Mouse (Mus musculus) kidney, embryonic 14.5 days (tissue): ENCODE measurements around the gene Il4ra. TPM values are rescaled to one million over a fixed set of nuclear protein-coding genes. Genes with fewer than 3 reads are reported as not detected.

ENCODE experiments used
- ATAC-seq: fragments of 200-750 bp; cut with Nextera tagmentation; 2 replicates; pipeline ENCODE4 v1.8.0; 2017; ENCODE audit warnings: moderate number of reproducible peaks, mild to moderate bottlenecking, moderate TSS enrichment, moderate library complexity; ENCODE audit not compliant: low FRiP score, low TSS enrichment
- H3K27ac ChIP-seq: fragments of 300-500 bp; sonication (generic); 2 replicates; pipeline ENCODE4 v1.5.1; 2014; ENCODE audit warnings: low read depth, mild to moderate bottlenecking, low read length, moderate library complexity, mixed read lengths
- H3K27me3 ChIP-seq: fragments of 300-500 bp; sonication (generic); 2 replicates; pipeline ENCODE4 v1.6.1; 2014; ENCODE audit warnings: mild to moderate bottlenecking, low read length; ENCODE audit not compliant: control insufficient read depth, insufficient read depth
- H3K36me3 ChIP-seq: fragments of 300-500 bp; sonication (generic); 2 replicates; pipeline ENCODE4 v1.6.1; 2014; ENCODE audit warnings: low read length, mixed read lengths; ENCODE audit not compliant: control insufficient read depth, insufficient read depth
- H3K4me1 ChIP-seq: fragments of 300-500 bp; sonication (generic); 2 replicates; pipeline ENCODE4 v1.6.1; 2014; ENCODE audit warnings: low read length, mixed read lengths; ENCODE audit not compliant: control insufficient read depth, insufficient read depth
- H3K4me2 ChIP-seq: fragments of 300-500 bp; sonication (generic); replicated peaks from 2 replicates; pipeline ENCODE4 v1.6.1; 2014; ENCODE audit warnings: low read depth, mild to moderate bottlenecking, low read length
- H3K4me3 ChIP-seq: fragments of 300-500 bp; sonication (generic); 2 replicates; pipeline ENCODE4 v1.5.1; 2014; ENCODE audit warnings: mild to moderate bottlenecking, low read length
- H3K9ac ChIP-seq: fragments of 300-500 bp; sonication (generic); 2 replicates; pipeline ENCODE4 v1.6.1; 2014; ENCODE audit warnings: low read depth, mild to moderate bottlenecking, low read length, moderate library complexity
- H3K9me3 ChIP-seq: fragments of 300-500 bp; sonication (generic); 2 replicates; pipeline ENCODE4 v1.6.1; 2016; ENCODE audit warnings: low read length; ENCODE audit not compliant: control insufficient read depth
- WGBS: fragments of 180-500 bp; shearing (Covaris S2); extraction: QIAGEN DNeasy Blood & Tissue Kit; methylation state at CpG from one replicate; pipeline ENCODE4 v1.1.7; 2014; 5-methylcytosine and 5-hydroxymethylcytosine counted together
- polyA plus RNA-seq: library from polyadenylated mRNA; unstranded; fragments of >200 nt; fragmentation: Nextera tagmentation; extraction: Ambion mirVana; gene quantifications from 2 replicates; pipeline ENCODE4 v1.2.1, GENCODE M21; 2014

The Il4ra gene
- polyA plus RNA-seq, 1 experiment from 2014 or later: 5.9 TPM

- WGBS: 93% methylated on average over 9 of the region's 9 CpGs
- Histone ChIP-seq H3K4me3 (no peak overlapping the region), H3K27ac (no peak overlapping the region), H3K4me1 (no peaks in the 10 kb centered on the region), H3K27me3 (no peaks in the 10 kb centered on the region), H3K36me3 (no peaks in the 10 kb centered on the region), H3K4me2 (no peak overlapping the region), H3K9ac (no peak overlapping the region), H3K9me3 (no peaks in the 10 kb centered on the region)
- no peak for ATAC-seq
Measured at GRCm38 (mm10) chr7:125597083-125597482, 45.2 kb downstream of the Il4ra start.

GRCm38 (mm10) chr7:125597516-125598347 is 45.8 kb downstream of the Il4ra start:
- 88% methylated on average over 11 of the region's 11 CpGs for WGBS
- no peak for ATAC-seq

DNA sequence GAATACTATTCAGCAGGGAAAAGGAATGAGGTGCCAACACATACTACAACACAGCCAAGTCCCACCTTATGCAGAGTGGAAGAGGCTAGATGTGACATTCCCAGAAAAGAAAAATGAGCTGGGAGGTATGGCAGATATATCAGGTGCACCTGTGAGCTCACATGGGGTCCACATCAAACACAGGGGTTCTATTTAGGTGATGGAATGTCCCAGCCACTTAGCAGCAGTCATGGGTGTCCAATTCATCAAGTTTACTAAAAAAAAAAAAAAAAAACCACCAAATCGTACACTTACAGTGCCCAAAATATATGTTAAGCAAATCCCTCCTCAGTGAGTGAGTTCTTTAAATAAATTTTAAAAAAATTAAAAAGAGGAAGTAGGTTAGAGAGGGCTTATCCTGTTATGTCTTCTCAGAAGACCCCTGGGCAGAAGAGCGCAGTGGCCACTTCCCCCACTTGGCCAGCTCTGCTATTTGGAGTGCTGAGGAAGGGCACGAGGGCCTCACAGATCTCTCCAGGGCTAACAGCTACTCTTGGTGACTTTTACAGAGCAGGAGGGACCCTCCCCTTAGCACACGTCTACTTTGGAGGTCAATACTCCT is 47.6 kb downstream of the Il4ra start:
- no peaks in the 10 kb centered on the region for H3K27me3 ChIP-seq
- ATAC-seq: no peak
- H3K36me3 ChIP-seq: no peaks in the 10 kb centered on the region
- no peak overlapping the region for H3K9ac ChIP-seq
- H3K9me3 ChIP-seq: no peaks in the 10 kb centered on the region
- H3K4me3 ChIP-seq: no peak overlapping the region
- H3K27ac ChIP-seq: no peak overlapping the region
- WGBS: 54% methylated on average over 4 of the region's 4 CpGs
- no peak overlapping the region for H3K4me2 ChIP-seq
- no peaks in the 10 kb centered on the region for H3K4me1 ChIP-seq

More at GRCm38 (mm10) chr7:125597516-125598347, 45.8 kb downstream of the Il4ra start:
- Histone ChIP-seq H3K9ac (no peak overlapping the region), H3K4me1 (no peaks in the 10 kb centered on the region), H3K27me3 (no peaks in the 10 kb centered on the region), H3K9me3 (no peaks in the 10 kb centered on the region), H3K27ac (no peak overlapping the region), H3K36me3 (no peaks in the 10 kb centered on the region), H3K4me3 (no peak overlapping the region), H3K4me2 (no peak overlapping the region)

DNA sequence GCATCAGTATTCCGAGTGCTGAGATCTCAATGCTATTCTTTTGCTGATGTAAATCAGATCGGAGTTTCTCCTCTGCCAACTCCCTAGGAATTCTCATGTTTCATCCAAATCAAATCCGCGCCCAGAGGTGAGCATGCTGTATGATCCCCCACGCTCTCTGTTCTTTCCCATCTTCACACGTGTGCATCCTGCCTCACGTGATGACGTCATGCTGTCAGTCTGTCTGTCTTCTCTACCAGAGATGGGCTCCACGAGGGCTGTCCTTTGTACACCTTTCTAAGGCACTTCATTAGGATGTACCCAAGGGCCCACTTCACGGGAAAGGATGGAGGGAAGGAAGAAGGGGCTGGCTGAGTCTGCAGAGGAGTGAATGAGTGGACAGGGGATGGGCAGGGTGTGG is 48.2 kb downstream of the Il4ra start:
- Histone ChIP-seq H3K27me3 (no peaks in the 10 kb centered on the region), H3K9ac (no peak overlapping the region)
- WGBS: 69% methylated on average over 10 of the region's 10 CpGs

GRCm38 (mm10) chr7:125600612-125601279 is 48.8 kb downstream of the Il4ra start:
- no peak for ATAC-seq
- H3K4me3 ChIP-seq: no peak overlapping the region
- H3K4me2 ChIP-seq: no peak overlapping the region
- H3K9me3 ChIP-seq: no peaks in the 10 kb centered on the region
- no peaks in the 10 kb centered on the region for H3K27me3 ChIP-seq
- H3K9ac ChIP-seq: no peak overlapping the region
- H3K4me1 ChIP-seq: no peaks in the 10 kb centered on the region
- no peak overlapping the region for H3K27ac ChIP-seq
- WGBS: 29% methylated on average over 6 of the region's 6 CpGs
- no peaks in the 10 kb centered on the region for H3K36me3 ChIP-seq

More for the DNA sequence above, 48.2 kb downstream of the Il4ra start:
- no peaks in the 10 kb centered on the region for H3K9me3 ChIP-seq
- no peak for ATAC-seq
- no peak overlapping the region for H3K27ac ChIP-seq
- H3K4me1 ChIP-seq: no peaks in the 10 kb centered on the region
- H3K4me2 ChIP-seq: no peak overlapping the region
- no peak overlapping the region for H3K4me3 ChIP-seq
- no peaks in the 10 kb centered on the region for H3K36me3 ChIP-seq

- ATAC-seq: no peak
- no peaks in the 10 kb centered on the region for H3K36me3 ChIP-seq
- H3K27ac ChIP-seq: no peak overlapping the region
- H3K4me1 ChIP-seq: no peaks in the 10 kb centered on the region
- no peaks in the 10 kb centered on the region for H3K27me3 ChIP-seq
- 44% methylated on average over 6 of the region's 6 CpGs for WGBS
- H3K4me2 ChIP-seq: no peak overlapping the region
- H3K9me3 ChIP-seq: no peaks in the 10 kb centered on the region
- no peak overlapping the region for H3K9ac ChIP-seq
- H3K4me3 ChIP-seq: no peak overlapping the region
Measured at GRCm38 (mm10) chr7:125601280-125601670, 49.4 kb downstream of the Il4ra start.

GRCm38 (mm10) chr7:125601821-125602448 is 50.0 kb downstream of the Il4ra start:
- ATAC-seq: no peak
- no peaks in the 10 kb centered on the region for H3K4me1 ChIP-seq
- H3K4me2 ChIP-seq: no peak overlapping the region
- no peaks in the 10 kb centered on the region for H3K27me3 ChIP-seq
- H3K27ac ChIP-seq: no peak overlapping the region
- no peak overlapping the region for H3K4me3 ChIP-seq
- H3K36me3 ChIP-seq: no peaks in the 10 kb centered on the region
- WGBS: 61% methylated on average over 11 of the region's 11 CpGs
- H3K9me3 ChIP-seq: no peaks in the 10 kb centered on the region
- H3K9ac ChIP-seq: no peak overlapping the region

GRCm38 (mm10) chr7:125603185-125603631 is 51.3 kb downstream of the Il4ra start, which contains the start of gene Il21r:
Gene Il21r (plus strand): TSS chr7:125603429.
- H3K9ac ChIP-seq: no peak within 1 kb of the TSS
- no peaks in the 10 kb centered on the region for H3K36me3 ChIP-seq
- H3K4me1 ChIP-seq: no peaks in the 10 kb centered on the region
- H3K9me3 ChIP-seq: no peaks in the 10 kb centered on the region
- no peak within 1 kb of the TSS for H3K27ac ChIP-seq
- 75% methylated on average over 11 of the region's 11 CpGs for WGBS
- no peak within 1 kb of the TSS for H3K4me3 ChIP-seq
- no peak for ATAC-seq
- H3K27me3 ChIP-seq: no peaks in the 10 kb centered on the region
- no peak within 1 kb of the TSS for H3K4me2 ChIP-seq
